ENCODE assay signal across 12 mouse cellular contexts in genomic region chr2:92257372-92257956, GRCm38 (mm10).
DNase-seq lines count a peak whose midpoint lies in the region; ATAC-seq lines count a peak whose summit lies in the region.
"Had no signal": no experiment of that assay in that cellular context is flagged by ENCODE, and none has a peak within 500 bp of the region (broad histone marks: within the 10 kb centered on the region; RNA-seq: fewer than 3 reads in every experiment).

No protein-coding gene starts in this region.

- no peak overlapping the region for H3K4me2 ChIP-seq in embryonic facial prominence, embryonic 14.5 days (ENCODE audit: low read depth, low read length)
- H3K4me2 ChIP-seq: embryonic facial prominence, embryonic 13.5 days; lung, embryonic 14.5 days had no signal

- no peaks in the 10 kb centered on the region for H3K9me3 ChIP-seq in embryonic facial prominence, embryonic 14.5 days (ENCODE audit: control insufficient read depth, low read length)
- no peaks in the 10 kb centered on the region for H3K9me3 ChIP-seq in embryonic facial prominence, embryonic 10.5 days
- H3K9me3 ChIP-seq: embryonic facial prominence, embryonic 13.5 days had no signal

- intact Hi-C loops in left cerebral cortex, postnatal 4 days (cut with DNase I): no loop called here

- no peaks in the 10 kb centered on the region for H3K27me3 ChIP-seq in embryonic facial prominence, embryonic 14.5 days (replicated peaks; ENCODE audit: control insufficient read depth, insufficient read depth, low read length)
- no peaks in the 10 kb centered on the region for H3K27me3 ChIP-seq in embryonic facial prominence, embryonic 10.5 days (replicated peaks; ENCODE audit: low read depth, poor library complexity, severe bottlenecking)
- H3K27me3 ChIP-seq: embryonic facial prominence, embryonic 13.5 days; Patski had no signal

- H3K36me3 ChIP-seq in embryonic facial prominence, embryonic 14.5 days (ENCODE audit: control insufficient read depth, insufficient read depth, low read length): peaks cover 23% of the 10 kb centered on the region
- H3K36me3 ChIP-seq in embryonic facial prominence, embryonic 10.5 days (replicated peaks): peaks cover 37% of the 10 kb centered on the region

- no peak for ATAC-seq in embryonic facial prominence, embryonic 14.5 days (ENCODE audit: low read depth)
- ATAC-seq: Patski had no signal

- DNase-seq in embryonic facial prominence, embryonic 14.5 days (ENCODE audit: low spot score): peak; percentile 11
- DNase-seq in embryonic facial prominence, embryonic 10.5 days (ENCODE audit: low spot score): no peak
- DNase-seq in left cerebral cortex, postnatal 4 days: peak; percentile 42
- DNase-seq in left cerebral cortex, adult 9 months (ENCODE audit: low spot score in 2 of 2): no peak
- peak; percentile 69 for DNase-seq in brain, adult 2 months (ENCODE audit: low read depth, low spot score)
- DNase-seq in skeletal muscle tissue, adult 2 months (ENCODE audit: low read depth, low spot score): peak; percentile 32
- DNase-seq in layer of hippocampus, adult 8-10 months (ENCODE audit: low spot score in 2 of 2): no peak
- DNase-seq: lung, embryonic 14.5 days; right cerebral cortex, postnatal 14 days; thymus, adult 18-20 months had no signal

- 47% methylated on average over 4 of the region's 4 CpGs for WGBS in embryonic facial prominence, embryonic 14.5 days
- 59% methylated on average over 4 of the region's 4 CpGs for WGBS in embryonic facial prominence, embryonic 10.5 days

- H3K4me1 ChIP-seq in embryonic facial prominence, embryonic 14.5 days (ENCODE audit: control insufficient read depth, insufficient read depth, low read length): peaks cover 15% of the 10 kb centered on the region; the same call in 1 of the 2 replicates
- H3K4me1 ChIP-seq in embryonic facial prominence, embryonic 10.5 days: no peaks in the 10 kb centered on the region

- no peak overlapping the region for H3K27ac ChIP-seq in embryonic facial prominence, embryonic 14.5 days (replicated peaks; ENCODE audit: low read depth, low read length)
- H3K27ac ChIP-seq in embryonic facial prominence, embryonic 10.5 days (replicated peaks): no peak overlapping the region
- H3K27ac ChIP-seq: embryonic facial prominence, embryonic 13.5 days had no signal

- H3K4me3 ChIP-seq in embryonic facial prominence, embryonic 14.5 days (ENCODE audit: low read depth, low read length): no peak overlapping the region
- H3K4me3 ChIP-seq in embryonic facial prominence, embryonic 10.5 days: no peak overlapping the region
- H3K4me3 ChIP-seq: embryonic facial prominence, embryonic 13.5 days had no signal

- H3K9ac ChIP-seq in embryonic facial prominence, embryonic 14.5 days (ENCODE audit: low read depth, low read length): no peak overlapping the region
- H3K9ac ChIP-seq: embryonic facial prominence, embryonic 13.5 days; lung, embryonic 14.5 days had no signal

Comparison
In these comparisons a context has a peak if more than half of its experiments do, and no peak if none do; other contexts are left out.
1. DNase-seq: peak in embryonic facial prominence, embryonic 14.5 days (single experiment), left cerebral cortex, postnatal 4 days (single experiment), brain, adult 2 months (single experiment) and skeletal muscle tissue, adult 2 months (single experiment); none in embryonic facial prominence, embryonic 10.5 days (single experiment), left cerebral cortex, adult 9 months (0 of 2) and layer of hippocampus, adult 8-10 months (0 of 2).